Mouse (Mus musculus) embryonic fibroblast, embryonic 13.5 days (primary cell): ENCODE data around the gene Esm1.

Experiments
- CTCF ChIP-seq: IDR thresholded peaks from 2 replicates; pipeline ENCODE4 v1.5.1; 2011; ENCODE audit warnings: mild to moderate bottlenecking, control low read depth, low read length, moderate library complexity, borderline replicate concordance; ENCODE audit not compliant: insufficient read depth
- POLR2A ChIP-seq: IDR thresholded peaks from 2 replicates; pipeline ENCODE4 v1.6.1; 2011; ENCODE audit warnings: low read depth, mild to moderate bottlenecking, control low read depth, low read length, moderate library complexity

GRCm38 (mm10) chr13:113256766-113257165 is 47.3 kb downstream of the Esm1 start:
- no peak for TF ChIP-seq POLR2A
- TF ChIP-seq CTCF: no peak
